Mouse (Mus musculus) heart, adult 2 months (tissue): Measurements from ENCODE around the gene Ptprm. TPM values are rescaled to one million over a fixed set of nuclear protein-coding genes. Genes with fewer than 3 reads are reported as not detected.

Experiments
- DNase-seq, 2 experiments: peaks; one replicate each; pipeline ENCODE4 v3.0.0; 2021
- H3K27ac ChIP-seq: fragments of 200-600 bp; 2 replicates; pipeline ENCODE4 v1.8.1; 2022
- H3K27me3 ChIP-seq: fragments of 200-500 bp; 2 replicates; pipeline ENCODE4 v1.6.1; 2012; ENCODE audit warnings: mild to moderate bottlenecking, low read length, inconsistent platforms, mixed read lengths; ENCODE audit not compliant: control insufficient read depth, insufficient read depth
- H3K36me3 ChIP-seq: fragments of 200-500 bp; 2 replicates; pipeline ENCODE4 v1.6.1; 2012; ENCODE audit warnings: low read length, inconsistent platforms; ENCODE audit not compliant: control insufficient read depth, insufficient read depth
- H3K4me1 ChIP-seq: fragments of 200-500 bp; 2 replicates; pipeline ENCODE4 v1.6.1; 2011; ENCODE audit warnings: low read length; ENCODE audit not compliant: control insufficient read depth, insufficient read depth
- H3K4me3 ChIP-seq: fragments of 200-600 bp; 2 replicates; pipeline ENCODE4 v1.8.1; 2022
- H3K79me2 ChIP-seq: fragments of 200-500 bp; replicated peaks from 2 replicates; pipeline ENCODE4 v1.6.1; 2012; ENCODE audit warnings: mild to moderate bottlenecking, inconsistent platforms, low read length, moderate library complexity, mixed read lengths; ENCODE audit not compliant: control insufficient read depth, insufficient read depth
- H3K9ac ChIP-seq: fragments of 200-500 bp; 2 replicates; pipeline ENCODE4 v1.6.1; 2012; ENCODE audit warnings: low read depth, mild to moderate bottlenecking, control low read depth, inconsistent platforms, low read length, mixed read lengths
- CTCF ChIP-seq: fragments of 200-600 bp; IDR thresholded peaks from 2 replicates; pipeline ENCODE4 v1.8.1; 2022; ENCODE audit warnings: antibody characterized with exemption, mild to moderate bottlenecking, moderate library complexity
- EP300 ChIP-seq: fragments of 200-500 bp; IDR thresholded peaks from 2 replicates; pipeline ENCODE4 v1.6.1; 2011; ENCODE audit warnings: low read depth, low read length, control low read depth; ENCODE audit not compliant: insufficient read depth
- POLR2A ChIP-seq: fragments of 200-500 bp; IDR thresholded peaks from 2 replicates; pipeline ENCODE4 v1.6.1; 2011; ENCODE audit warnings: mild to moderate bottlenecking, low read depth, low read length, control low read depth; ENCODE audit not compliant: insufficient read depth
- WGBS: fragments of 180-500 bp; shearing (Covaris S2); methylation state at CpG from one replicate; pipeline ENCODE4 v1.1.7; 2018; 5-methylcytosine and 5-hydroxymethylcytosine counted together
- intact Hi-C: fragments of 180-260 bp; cut with DNase I; formaldehyde crosslinking; loops from one replicate; pipeline ENCODE4 v1.15.1; 2025
- polyA plus RNA-seq: library from polyadenylated mRNA; depleted of rRNA; stranded (reverse); fragments of >200 nt; gene quantifications from 2 replicates; pipeline ENCODE4 v1.2.3, GENCODE M21; 2012
- total RNA-seq, 2 experiments: library from RNA; stranded (reverse); gene quantifications; 2 replicates each; pipeline ENCODE4 v1.2.3; 2021

Ptprm gene
- total and polyA plus RNA-seq, 3 experiments: 34.6 to 88.5 (median 78.9) TPM

DNA sequence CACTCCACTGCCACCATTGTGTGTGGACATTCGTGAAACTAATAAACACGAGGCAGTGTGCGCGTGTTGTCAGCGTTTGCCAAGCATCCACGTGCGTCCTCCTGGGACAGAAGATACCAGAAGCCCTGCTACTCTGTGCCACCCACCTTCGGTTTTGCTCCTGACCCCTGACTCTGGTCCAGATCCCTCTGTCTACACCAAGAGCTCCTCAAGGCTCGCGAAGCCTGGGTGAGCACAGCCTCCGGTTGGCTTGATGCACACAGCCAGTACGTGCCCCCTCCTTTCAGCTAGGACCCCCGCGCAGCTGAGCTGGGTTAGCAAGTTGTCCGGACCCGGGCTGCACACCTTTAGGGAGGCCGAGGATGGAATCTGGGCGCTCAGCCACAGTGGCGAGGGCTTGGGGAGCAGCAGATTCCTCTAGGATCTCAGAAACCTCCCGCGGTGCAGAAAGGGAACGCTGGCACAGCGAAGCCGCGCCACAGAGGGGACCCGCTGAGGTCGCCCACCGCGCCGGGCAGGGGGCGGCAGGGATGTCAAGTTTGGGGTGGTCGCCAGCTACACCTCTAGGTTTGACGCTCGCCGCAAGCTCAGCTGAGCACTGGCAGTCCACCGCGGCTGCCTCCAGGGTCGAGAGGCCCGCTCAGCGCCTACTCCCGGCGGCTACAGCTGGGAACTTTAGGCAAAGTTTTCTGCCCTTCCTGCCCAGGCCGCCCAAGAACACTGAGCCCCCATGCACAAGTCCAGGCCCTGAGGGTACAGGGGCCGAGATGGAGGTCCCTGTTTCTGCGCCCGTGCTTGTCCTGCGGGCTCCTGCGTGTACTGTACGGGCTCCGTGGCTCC is 1.1 kb downstream of the Ptprm start:
- peak; percentile 79 to 81 for DNase-seq
- peaks cover 8% of the 10 kb centered on the region for H3K36me3 ChIP-seq
- H3K9ac ChIP-seq: peak overlapping the region; percentile 98
- peak; percentile 31 for TF ChIP-seq CTCF
- no peak for TF ChIP-seq POLR2A
- intact Hi-C loops: loop anchor here (5.0 to 10.0 kb wide), 8 partner anchors 76 to 668 kb away; no protein-coding TSS in a partner anchor
- H3K4me1 ChIP-seq: peaks cover 8% of the 10 kb centered on the region
- H3K27ac ChIP-seq: peak overlapping the region; percentile 99
- H3K27me3 ChIP-seq: no peaks in the 10 kb centered on the region
- H3K4me3 ChIP-seq: peak overlapping the region; percentile 82
- H3K79me2 ChIP-seq: peaks cover 5% of the 10 kb centered on the region; the same call in 1 of the 2 replicates
- 2% methylated on average over 50 of the region's 50 CpGs for WGBS

DNA sequence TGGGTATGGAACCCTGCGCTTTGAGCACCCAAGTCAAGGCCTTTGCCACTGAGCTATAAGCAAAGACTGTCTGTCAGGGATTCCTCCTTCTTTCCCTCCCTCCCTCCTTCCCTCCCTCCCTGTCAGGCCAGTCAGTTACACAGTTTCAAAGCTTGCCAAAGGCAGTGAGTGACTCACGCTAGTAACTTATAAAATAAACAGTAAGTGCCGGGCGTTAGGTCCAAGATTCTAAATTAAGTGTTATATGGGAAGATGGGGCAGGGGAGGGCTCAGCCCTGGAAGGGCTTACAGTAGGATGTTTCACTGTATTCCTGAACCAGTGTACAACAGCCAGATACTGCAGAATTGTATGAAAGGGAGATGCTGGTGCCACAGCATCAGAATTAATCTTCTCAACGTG is 2.8 kb downstream of the Ptprm start:
- peak overlapping the region; percentile 19; the same call in 1 of the 2 replicates for H3K9ac ChIP-seq
- TF ChIP-seq CTCF: no peak
- no peak for TF ChIP-seq EP300
- TF ChIP-seq POLR2A: no peak
- H3K79me2 ChIP-seq: peaks cover 5% of the 10 kb centered on the region; the same call in 1 of the 2 replicates
- peak in 1 of 2 experiments; percentile 36 for DNase-seq
- peaks cover 14% of the 10 kb centered on the region for H3K36me3 ChIP-seq
- H3K27me3 ChIP-seq: no peaks in the 10 kb centered on the region
- 16% methylated on average over 5 of the region's 5 CpGs for WGBS
- H3K27ac ChIP-seq: peak overlapping the region; percentile 99
- H3K4me1 ChIP-seq: peaks cover 14% of the 10 kb centered on the region
- peak overlapping the region; percentile 82 for H3K4me3 ChIP-seq
- intact Hi-C loops: loop anchor here (5.0 to 10.0 kb wide), 8 partner anchors 74 to 667 kb away; no protein-coding TSS in a partner anchor

DNA sequence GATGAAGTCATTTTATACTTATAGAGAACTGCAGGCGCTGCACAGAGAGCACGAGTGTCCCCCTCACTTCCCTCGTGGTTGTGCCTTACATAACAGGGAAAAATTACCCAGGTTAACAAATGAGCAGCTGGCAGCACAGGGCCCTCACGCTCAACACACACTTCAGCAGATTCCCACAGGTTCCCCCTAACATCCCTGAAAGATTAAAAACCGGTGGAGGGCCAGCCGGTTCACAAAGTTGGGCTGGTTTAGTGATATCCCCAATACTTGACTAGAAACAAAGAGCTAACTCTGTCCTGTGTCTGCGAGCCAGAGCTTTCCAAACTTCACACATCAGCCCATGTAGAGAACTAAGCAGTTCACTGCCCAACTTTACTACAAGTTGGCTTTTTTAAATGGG is 3.7 kb downstream of the Ptprm start:
- TF ChIP-seq CTCF (no peak), EP300 (no peak), POLR2A (no peak)
- H3K9ac ChIP-seq: 0 out of 2 replicates have a peak overlapping the region, but pooled peaks have one; percentile 41
- intact Hi-C loops: loop anchor here (5.0 to 10.0 kb wide), 8 partner anchors 73 to 666 kb away; no protein-coding TSS in a partner anchor
- H3K4me3 ChIP-seq: no peak overlapping the region
- 24% methylated on average over 7 of the region's 7 CpGs for WGBS
- peaks cover 18% of the 10 kb centered on the region for H3K4me1 ChIP-seq
- no peaks in the 10 kb centered on the region for H3K27me3 ChIP-seq
- peak in 1 of 2 experiments; percentile 32 for DNase-seq
- H3K27ac ChIP-seq: peak overlapping the region; percentile 99
- H3K36me3 ChIP-seq: peaks cover 14% of the 10 kb centered on the region
- peaks cover 5% of the 10 kb centered on the region; the same call in 1 of the 2 replicates for H3K79me2 ChIP-seq

DNA sequence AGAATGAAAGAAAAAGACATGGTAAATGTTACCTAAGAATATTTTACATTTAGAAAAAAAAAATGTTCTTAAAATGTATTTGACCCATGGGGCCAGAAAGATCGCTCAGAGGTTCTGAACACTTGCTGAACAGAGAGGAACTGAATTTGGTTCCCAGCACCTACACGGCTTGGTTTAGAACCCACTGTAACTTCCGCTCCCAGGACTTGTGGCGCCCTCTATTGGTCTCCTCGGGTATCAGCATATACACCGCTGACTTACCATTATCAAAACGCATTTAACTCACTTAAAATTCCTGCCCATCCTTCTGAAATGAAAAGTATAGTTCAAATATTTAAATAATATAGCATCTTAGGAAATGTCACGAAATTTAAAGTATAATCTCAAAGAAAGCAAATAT is 4.7 kb downstream of the Ptprm start:
- H3K27me3 ChIP-seq: no peaks in the 10 kb centered on the region
- no peak for DNase-seq
- peak; percentile 59 for TF ChIP-seq CTCF
- no peak for TF ChIP-seq EP300
- H3K79me2 ChIP-seq: peaks cover 5% of the 10 kb centered on the region; the same call in 1 of the 2 replicates
- intact Hi-C loops: no loop called here
- no peak overlapping the region for H3K4me3 ChIP-seq
- no peak overlapping the region for H3K9ac ChIP-seq
- H3K36me3 ChIP-seq: peaks cover 16% of the 10 kb centered on the region
- peak overlapping the region; percentile 99 for H3K27ac ChIP-seq
- peaks cover 23% of the 10 kb centered on the region for H3K4me1 ChIP-seq
- WGBS: 94% methylated on average over 8 of the region's 8 CpGs

DNA sequence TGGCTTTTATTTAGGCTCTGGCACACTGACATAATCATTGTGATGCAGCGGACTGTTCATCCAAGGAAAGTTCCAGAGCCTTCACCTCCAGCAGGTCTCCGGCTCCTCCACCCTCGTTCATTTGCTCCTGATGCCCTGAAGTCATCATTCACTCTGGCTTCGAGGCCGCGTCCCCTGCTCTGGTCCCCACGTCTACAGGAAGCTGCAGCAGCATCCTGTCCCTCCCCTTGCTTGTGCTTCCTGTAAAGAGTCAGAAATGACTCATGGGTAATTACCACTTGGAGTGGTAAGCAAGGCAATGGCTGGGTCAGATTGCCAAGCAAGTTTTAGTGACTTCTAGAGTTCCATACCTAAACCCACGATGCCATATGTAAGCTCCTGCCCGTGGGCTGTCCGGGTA is 7.3 kb downstream of the Ptprm start:
- Histone ChIP-seq H3K79me2 (peaks cover 9% of the 10 kb centered on the region), H3K9ac (no peak overlapping the region), H3K27ac (peak overlapping the region; percentile 64), H3K36me3 (peaks cover 24% of the 10 kb centered on the region), H3K27me3 (no peaks in the 10 kb centered on the region), H3K4me3 (no peak overlapping the region; the same call in 1 of the 2 replicates), H3K4me1 (peaks cover 34% of the 10 kb centered on the region)
- DNase-seq: peak; percentile 45 to 47
- TF ChIP-seq CTCF (no peak), EP300 (peak; percentile 80), POLR2A (peak; percentile 46)
- intact Hi-C loops: no loop called here
- 49% methylated on average over 10 of the region's 10 CpGs for WGBS

DNA sequence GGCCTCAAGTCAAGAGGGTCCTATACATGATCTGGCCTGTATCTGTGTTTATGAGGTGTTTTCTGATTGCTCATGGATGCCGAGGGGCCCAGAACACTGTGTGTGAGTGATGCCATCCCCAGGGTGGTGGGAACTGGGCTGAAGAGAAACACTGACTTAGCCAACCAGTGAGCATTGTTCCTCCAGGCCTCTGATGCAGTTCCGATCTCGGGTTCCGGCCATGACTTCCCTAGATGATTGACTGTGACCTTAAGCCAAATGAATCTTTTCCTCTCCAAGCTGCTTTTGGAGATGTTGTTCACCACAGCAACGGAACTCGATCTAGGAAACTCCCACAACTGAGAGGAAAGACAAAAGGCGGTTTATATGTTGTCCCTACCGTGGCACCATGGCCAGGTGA is 9.1 kb downstream of the Ptprm start:
- TF ChIP-seq POLR2A: 0 out of 2 replicates have a peak, but pooled peaks have one; percentile 23
- no peak for TF ChIP-seq CTCF
- TF ChIP-seq EP300: peak; percentile 74; the same call in 1 of the 2 replicates
- Histone ChIP-seq H3K4me3 (no peak overlapping the region), H3K36me3 (peaks cover 22% of the 10 kb centered on the region), H3K9ac (no peak overlapping the region), H3K79me2 (peaks cover 5% of the 10 kb centered on the region), H3K27me3 (no peaks in the 10 kb centered on the region), H3K27ac (peak overlapping the region; percentile 53), H3K4me1 (peaks cover 36% of the 10 kb centered on the region)
- intact Hi-C loops: no loop called here
- 53% methylated on average over 8 of the region's 8 CpGs for WGBS
- DNase-seq: peak; percentile 29 to 34
